ENCODE assay signal across 8 mouse cellular contexts in the genomic region with DNA sequence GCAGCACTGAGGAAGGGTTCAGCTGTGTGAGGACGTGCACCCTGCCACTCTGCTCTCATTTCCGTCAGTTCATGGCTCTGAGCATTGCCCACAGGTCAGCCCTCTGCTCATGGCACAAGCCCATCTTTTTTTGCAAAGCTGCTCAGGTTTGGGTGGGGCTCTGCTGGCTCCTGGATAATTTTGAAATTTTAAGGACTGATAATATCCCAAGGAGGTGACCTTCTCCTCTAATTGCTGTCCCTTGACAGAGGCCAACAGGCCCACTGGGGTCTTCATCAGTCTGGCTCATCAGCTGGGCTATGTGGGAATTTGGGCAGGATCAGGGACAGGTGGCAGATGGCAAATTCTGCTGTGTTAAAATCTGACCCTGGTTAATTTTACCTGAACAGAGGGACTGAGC.
"Had no signal": no experiment of that assay in that cellular context is flagged by ENCODE, and none has a peak within 500 bp of the region (broad histone marks: within the 10 kb centered on the region; RNA-seq: fewer than 3 reads in every experiment).

No protein-coding gene starts in this region.

- DNase-seq: kidney, adult 9 months; kidney, postnatal 36 days; layer of hippocampus, adult 9-11 months; layer of hippocampus, postnatal 36 days; lung, embryonic 14.5 days; lung, postnatal 10 days; thymus, adult 18-20 months; thymus, postnatal 4 days had no signal
